Mouse (Mus musculus) G1E (cell line): ENCODE measurements at regions not wholly inside any gene's neighbourhood (a gene's known extent, or its start where the extent isn't known, plus 50 kb on each side); places are given as distances from the start of the nearest gene placed in this dataset.

Source experiments
- CTCF ChIP-seq: IDR thresholded peaks from 2 replicates; pipeline ENCODE4 v1.5.1; 2012; ENCODE audit warnings: low read depth, low read length, inconsistent platforms, mixed read lengths
- GATA1 ChIP-seq: IDR thresholded peaks from 2 replicates; pipeline ENCODE4 v1.6.1; 2012; ENCODE audit warnings: borderline replicate concordance, low read length, inconsistent platforms, mixed read lengths
- POLR2AphosphoS5 ChIP-seq: IDR thresholded peaks from 2 replicates; pipeline ENCODE4 v1.6.1; 2012; ENCODE audit warnings: low read depth, low read length, inconsistent platforms; ENCODE audit not compliant: insufficient replicate concordance

DNA sequence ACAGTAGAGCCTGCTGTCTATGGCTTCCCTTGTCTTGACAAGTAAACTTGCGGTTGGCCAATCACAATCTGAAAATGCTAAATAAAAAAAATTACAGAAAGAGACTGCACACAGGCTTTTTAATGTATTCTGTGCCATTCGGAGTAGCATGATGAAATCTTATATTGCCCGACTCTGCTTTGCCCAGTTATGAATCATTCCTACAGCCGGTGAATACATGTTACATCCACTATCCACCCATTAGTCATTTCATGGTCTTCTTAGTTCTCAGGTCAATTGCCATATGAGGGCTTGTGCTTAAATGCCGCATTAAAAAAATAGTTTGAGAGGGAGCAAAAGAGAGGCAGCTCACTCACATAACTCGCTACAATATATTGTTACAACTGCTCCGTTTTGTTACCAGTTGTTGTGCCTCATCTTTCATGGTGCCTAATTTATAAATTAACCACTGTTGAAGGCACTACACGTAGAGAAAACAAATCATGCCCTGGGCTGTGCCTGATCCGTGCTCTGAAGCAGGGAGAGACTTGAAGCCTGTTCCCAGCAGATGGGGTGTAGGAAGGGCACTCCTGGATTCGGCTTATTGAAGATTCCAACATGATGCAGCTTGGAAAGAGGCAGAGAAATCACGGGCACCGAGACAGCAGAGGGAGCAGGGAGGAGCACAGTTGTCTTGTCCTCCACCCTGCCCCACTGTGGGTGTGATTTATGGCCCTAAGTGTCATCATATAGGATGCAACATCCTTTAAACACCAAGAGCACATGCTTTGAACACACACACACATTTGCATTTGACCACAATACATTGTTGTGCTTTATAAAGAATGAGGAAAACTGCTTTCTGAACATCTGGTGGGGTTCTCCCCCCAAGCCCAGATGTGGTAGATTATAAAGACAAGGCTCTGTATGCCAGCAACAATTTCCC, 427.0 kb upstream of the Zmiz1 start:
- TF ChIP-seq CTCF (no peak), POLR2AphosphoS5 (no peak), GATA1 (no peak)
